Mouse (Mus musculus) WW6 (cell line): ENCODE measurements around the gene Vps13d.

Experiments
- DNase-seq: peaks from one replicate; pipeline ENCODE4 v3.0.0-alpha.2; 2013; ENCODE audit warnings: low read depth, low spot score

The Vps13d gene

GRCm38 (mm10) chr4:145037631-145038416 is 157.0 kb downstream of the Vps13d start:
- no peak for DNase-seq

GRCm38 (mm10) chr4:145037006-145037405 is 157.8 kb downstream of the Vps13d start:
- DNase-seq: no peak

GRCm38 (mm10) chr4:145035450-145035849 is 159.4 kb downstream of the Vps13d start:
- no peak for DNase-seq

- no peak for DNase-seq
These were observed 160.1 kb downstream of the Vps13d start for GRCm38 (mm10) chr4:145034506-145035243.

GRCm38 (mm10) chr4:145033392-145033791 is 161.4 kb downstream of the Vps13d start:
- DNase-seq: no peak

GRCm38 (mm10) chr4:145032637-145033036 is 162.2 kb downstream of the Vps13d start:
- no peak for DNase-seq

- DNase-seq: no peak
These were observed 163.3 kb downstream of the Vps13d start for GRCm38 (mm10) chr4:145031510-145031909.

GRCm38 (mm10) chr4:145026449-145026851 is 168.4 kb downstream of the Vps13d start:
- no peak for DNase-seq

- DNase-seq: no peak
These were observed 169.4 kb downstream of the Vps13d start for GRCm38 (mm10) chr4:145025409-145025762.

- no peak for DNase-seq
These were observed 170.0 kb downstream of the Vps13d start for GRCm38 (mm10) chr4:145024694-145025408.

- no peak for DNase-seq
These were observed 170.9 kb downstream of the Vps13d start for GRCm38 (mm10) chr4:145023911-145024310.

GRCm38 (mm10) chr4:145022815-145023214 is 172.0 kb downstream of the Vps13d start:
- DNase-seq: no peak

GRCm38 (mm10) chr4:145022211-145022610 is 172.6 kb downstream of the Vps13d start:
- DNase-seq: no peak

- no peak for DNase-seq
These were observed 174.4 kb downstream of the Vps13d start for GRCm38 (mm10) chr4:145020383-145020782.

GRCm38 (mm10) chr4:145019121-145019714 is 175.6 kb downstream of the Vps13d start:
- no peak for DNase-seq

- DNase-seq: no peak
These were observed 177.1 kb downstream of the Vps13d start for GRCm38 (mm10) chr4:145017745-145018144.

GRCm38 (mm10) chr4:145016669-145017068 is 178.1 kb downstream of the Vps13d start:
- DNase-seq: no peak

- no peak for DNase-seq
These were observed 180.2 kb downstream of the Vps13d start for GRCm38 (mm10) chr4:145014632-145014960.

GRCm38 (mm10) chr4:145013760-145014631 is 180.8 kb downstream of the Vps13d start:
- no peak for DNase-seq

GRCm38 (mm10) chr4:145013187-145013586 is 181.6 kb downstream of the Vps13d start:
- no peak for DNase-seq

- no peak for DNase-seq
These were observed 183.6 kb downstream of the Vps13d start for GRCm38 (mm10) chr4:145011156-145011555.
